Mouse (Mus musculus) bone marrow, adult 2 months (tissue): ENCODE results near the gene Gm20379. TPM values are rescaled to one million over a fixed set of nuclear protein-coding genes. Genes with fewer than 3 reads are reported as not detected.
A peak's percentile ranks its signal among the peaks of the same experiment; 100 is the strongest.

ENCODE experiments used
- H3K27ac ChIP-seq: fragments of 200-500 bp; 2 replicates; pipeline ENCODE4 v1.5.1; 2012; ENCODE audit warnings: low read depth, mild to moderate bottlenecking, control low read depth, inconsistent platforms, low read length; ENCODE audit not compliant: control insufficient read depth, poor library complexity, insufficient read depth
- H3K4me1 ChIP-seq: fragments of 200-500 bp; 2 replicates; pipeline ENCODE4 v1.6.1; 2011; ENCODE audit warnings: low read length; ENCODE audit not compliant: control insufficient read depth, insufficient read depth
- H3K4me3 ChIP-seq: fragments of 200-500 bp; replicated peaks from 2 replicates; pipeline ENCODE3; 2011; ENCODE audit warnings: mild to moderate bottlenecking, low read depth, low read length, control low read depth; ENCODE audit not compliant: control insufficient read depth
- CTCF ChIP-seq: fragments of 200-500 bp; IDR thresholded peaks from 2 replicates; pipeline ENCODE4 v1.5.1; 2011; ENCODE audit warnings: low read length, control low read depth; ENCODE audit not compliant: control insufficient read depth, insufficient read depth
- POLR2A ChIP-seq: fragments of 200-500 bp; IDR thresholded peaks from 2 replicates; pipeline ENCODE4 v1.6.1; 2011; ENCODE audit warnings: low read depth, mild to moderate bottlenecking, control low read depth, low read length, borderline replicate concordance; ENCODE audit not compliant: control insufficient read depth
- whole genome bisulfite sequencing: fragments of 180-500 bp; shearing (Covaris S2); methylation state at CpG from one replicate; pipeline ENCODE4 v1.1.7; 2018; 5-methylcytosine and 5-hydroxymethylcytosine counted together
- polyA plus RNA-seq: library from polyadenylated mRNA; stranded (reverse); fragments of >200 nt; gene quantifications from 2 replicates; pipeline ENCODE4 v1.2.4, GENCODE M21; 2011; ENCODE audit warnings: low replicate concordance; ENCODE audit not compliant: missing spikeins, insufficient read depth, insufficient read length

The Gm20379 gene
- polyA plus RNA-seq, result 1.7 TPM in 1 of 2 replicates, not detected in the other

DNA sequence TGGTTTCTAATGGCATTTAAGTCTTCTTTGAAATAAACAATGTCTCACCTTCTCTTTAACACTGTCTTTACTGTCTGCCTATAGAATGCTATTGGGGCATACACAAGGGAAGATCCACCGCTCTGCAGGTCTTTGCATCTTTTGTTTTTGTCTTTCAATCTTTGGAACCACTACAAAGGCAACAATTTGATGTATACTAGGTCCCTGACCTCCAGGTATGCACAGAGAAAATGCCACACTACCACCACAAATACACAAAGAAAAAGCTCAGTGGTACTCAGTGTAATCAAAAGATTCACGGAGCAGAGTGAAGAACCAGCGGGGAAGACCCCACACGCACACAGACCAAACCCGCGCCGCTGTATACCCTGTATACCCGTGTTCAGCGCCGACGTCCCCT lies at the start of gene Gm20379:
TSS of gene Gm20379 (plus strand) at position 301 of the 400 bp plus-strand sequence.
- no peak within 1 kb of the TSS for H3K27ac ChIP-seq
- TF ChIP-seq POLR2A, result no peak
- no peak for TF ChIP-seq CTCF
- 96% methylated on average over 11 of the region's 11 CpGs for WGBS
- H3K4me3 ChIP-seq, result no peak within 1 kb of the TSS
- no peaks in the 10 kb centered on the region for H3K4me1 ChIP-seq

DNA sequence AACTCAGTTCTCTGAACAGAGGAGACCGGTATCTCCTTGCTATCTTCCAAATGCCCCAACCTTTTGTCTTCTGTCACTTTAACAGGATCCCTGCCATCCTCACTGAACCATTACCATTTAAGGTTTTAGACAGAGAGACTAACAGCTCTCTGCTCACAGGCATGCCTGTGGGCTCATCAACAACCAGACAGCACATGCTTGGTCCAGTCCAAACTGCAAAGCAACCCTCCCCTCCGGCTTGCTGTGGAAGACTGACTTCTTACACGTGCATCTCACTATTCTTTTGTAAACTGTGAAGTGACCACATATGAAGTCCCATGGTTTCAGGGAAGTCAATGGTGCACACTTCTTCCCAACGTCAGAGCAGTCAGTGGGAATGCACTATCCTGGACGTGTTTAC lies 44.5 kb upstream of the Gm20379 start:
- WGBS, result 86% methylated on average over 5 of the region's 5 CpGs
- no peak for TF ChIP-seq POLR2A
- no peak for TF ChIP-seq CTCF
- Histone ChIP-seq H3K27ac (no peak overlapping the region), H3K4me3 (no peak overlapping the region), H3K4me1 (no peaks in the 10 kb centered on the region; the same call in 1 of the 2 replicates)

DNA sequence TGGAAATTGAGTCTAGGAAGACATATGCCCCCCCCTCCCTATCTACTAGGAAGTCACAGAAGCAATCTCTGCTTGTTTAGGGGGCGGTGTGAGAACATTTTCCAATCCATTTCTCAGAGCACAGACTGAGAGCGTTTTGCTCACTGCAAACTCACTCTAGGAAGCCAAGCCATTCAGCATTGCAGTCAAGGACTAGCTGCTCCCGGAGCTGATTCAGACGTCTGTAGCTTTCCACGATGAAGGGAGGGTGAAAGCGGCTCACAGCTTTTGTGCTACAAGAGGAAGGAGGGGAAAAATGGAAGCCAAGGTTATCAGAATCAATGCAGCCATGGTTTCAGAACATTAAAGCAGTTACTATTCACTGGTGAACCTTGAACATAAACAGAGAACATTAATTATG lies 42.2 kb upstream of the Gm20379 start:
- Histone ChIP-seq H3K4me3 (no peak overlapping the region), H3K27ac (no peak overlapping the region), H3K4me1 (no peaks in the 10 kb centered on the region)
- no peak for TF ChIP-seq CTCF
- no peak for TF ChIP-seq POLR2A
- WGBS, result 89% methylated on average over 6 of the region's 6 CpGs

DNA sequence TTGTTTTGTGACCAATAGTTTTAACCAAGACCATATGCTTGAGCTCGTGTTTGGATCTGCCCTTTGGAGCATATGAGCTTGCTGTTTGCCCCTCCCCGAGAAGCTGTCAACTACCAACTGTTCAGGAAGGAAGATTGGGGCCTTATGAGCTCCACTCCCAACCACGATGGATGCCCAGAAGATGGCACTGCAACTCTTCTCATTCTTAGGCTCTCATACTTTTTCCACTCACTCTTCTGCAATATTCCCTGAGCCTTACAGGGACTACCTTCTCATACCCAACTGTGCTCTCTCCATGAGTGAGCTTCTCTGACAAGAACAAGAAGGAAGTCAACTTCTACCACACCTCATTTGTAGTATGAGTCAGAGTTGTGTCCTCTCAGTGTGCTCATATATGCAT lies 38.7 kb upstream of the Gm20379 start:
- Histone ChIP-seq H3K4me3 (no peak overlapping the region), H3K4me1 (no peaks in the 10 kb centered on the region), H3K27ac (no peak overlapping the region)
- TF ChIP-seq POLR2A (no peak), CTCF (0 out of 2 replicates have a peak, but pooled peaks have one; percentile 9)
- WGBS, result 34% methylated on average over 3 of the region's 3 CpGs

DNA sequence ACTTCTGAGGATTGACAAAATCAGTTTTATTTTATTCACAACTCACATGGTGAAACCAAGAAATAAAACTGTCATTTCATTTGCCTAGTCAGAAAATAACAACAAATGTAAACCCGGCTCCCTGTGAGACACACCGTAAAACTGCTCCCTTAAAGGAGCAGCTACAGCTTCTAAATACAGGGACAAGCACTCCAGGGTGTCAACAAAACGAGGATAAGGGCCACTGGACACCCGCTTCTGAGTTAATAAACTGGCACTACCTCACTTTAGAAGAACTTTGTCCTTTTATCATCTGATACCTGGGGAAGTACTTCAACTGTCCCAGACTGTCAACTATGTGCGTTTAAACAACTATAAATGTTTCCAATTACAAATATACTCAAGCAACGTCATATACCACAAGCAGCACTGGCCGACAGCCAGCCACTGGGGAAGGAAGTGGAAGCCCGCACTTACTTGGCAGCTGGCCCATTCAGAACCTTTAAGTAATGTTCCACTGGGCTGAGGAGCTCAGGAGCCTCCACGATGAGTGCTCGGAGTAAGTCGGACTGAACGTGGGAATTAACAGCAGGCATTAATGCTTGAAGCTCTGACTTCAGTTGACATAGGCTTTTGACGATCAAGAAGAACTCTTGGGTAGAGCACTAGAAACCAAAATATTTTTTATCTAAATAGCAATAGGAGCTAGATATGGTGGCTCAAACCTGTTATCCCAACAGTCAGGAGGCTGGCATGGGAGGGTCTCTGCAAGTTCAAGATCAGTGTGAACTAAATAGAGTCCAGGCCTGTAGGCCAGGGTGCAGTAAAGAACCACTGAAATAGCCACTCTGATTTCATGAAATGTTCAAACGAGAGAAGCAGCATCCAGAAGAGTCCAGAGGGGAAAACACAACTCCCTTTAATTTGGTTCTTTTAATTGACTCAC lies 31.2 kb upstream of the Gm20379 start:
- H3K27ac ChIP-seq, result no peak overlapping the region
- 10% methylated on average over 14 of the region's 14 CpGs for WGBS
- TF ChIP-seq CTCF, result no peak
- no peak for TF ChIP-seq POLR2A
- no peaks in the 10 kb centered on the region; the same call in 1 of the 2 replicates for H3K4me1 ChIP-seq
- no peak overlapping the region for H3K4me3 ChIP-seq

DNA sequence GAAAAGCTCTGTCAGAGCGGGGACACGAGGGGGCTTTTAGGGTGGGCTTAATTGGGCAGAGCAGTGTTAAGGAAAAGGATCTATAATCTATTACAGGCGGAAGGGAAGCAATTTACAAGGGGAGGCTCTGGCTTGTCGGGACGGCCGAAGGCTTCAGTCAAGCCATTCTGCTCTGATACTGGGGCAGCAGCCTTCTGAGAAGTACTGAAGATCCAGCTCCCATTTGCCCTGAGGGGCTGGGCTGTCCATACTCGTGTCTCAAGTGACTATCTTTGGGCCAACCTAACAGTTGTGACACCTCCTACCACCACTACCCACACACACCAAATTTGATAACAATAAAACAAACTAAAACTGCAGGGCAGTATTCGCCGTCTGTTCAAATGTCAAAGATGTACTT lies 30.5 kb upstream of the Gm20379 start:
- no peak overlapping the region for H3K27ac ChIP-seq
- 83% methylated on average over 9 of the region's 9 CpGs for WGBS
- H3K4me3 ChIP-seq, result no peak overlapping the region
- H3K4me1 ChIP-seq, result no peaks in the 10 kb centered on the region; the same call in 1 of the 2 replicates
- TF ChIP-seq CTCF (no peak), POLR2A (no peak)

DNA sequence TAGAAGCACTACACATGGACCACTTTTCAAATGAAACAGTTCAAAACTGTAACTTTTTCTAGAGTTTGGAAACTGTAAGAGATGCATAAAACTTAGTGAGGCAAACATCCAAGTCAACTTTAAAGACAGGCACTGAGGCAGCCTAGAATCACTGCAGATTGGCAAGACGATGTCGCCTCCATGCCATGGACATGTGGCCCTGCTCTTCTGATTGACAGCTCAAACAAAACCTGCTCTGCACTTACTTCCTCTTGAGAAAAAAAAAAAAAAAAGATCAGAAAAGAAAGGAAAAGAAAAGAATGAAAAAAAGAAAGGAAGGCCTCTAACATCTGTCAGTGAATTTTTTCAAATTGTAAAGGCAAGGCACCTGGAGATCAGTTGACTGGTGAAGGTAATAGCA lies 28.8 kb upstream of the Gm20379 start:
- 71% methylated on average over 2 of the region's 2 CpGs for WGBS
- Histone ChIP-seq H3K4me1 (no peaks in the 10 kb centered on the region; the same call in 1 of the 2 replicates), H3K27ac (no peak overlapping the region), H3K4me3 (no peak overlapping the region)
- TF ChIP-seq CTCF (no peak), POLR2A (no peak)

DNA sequence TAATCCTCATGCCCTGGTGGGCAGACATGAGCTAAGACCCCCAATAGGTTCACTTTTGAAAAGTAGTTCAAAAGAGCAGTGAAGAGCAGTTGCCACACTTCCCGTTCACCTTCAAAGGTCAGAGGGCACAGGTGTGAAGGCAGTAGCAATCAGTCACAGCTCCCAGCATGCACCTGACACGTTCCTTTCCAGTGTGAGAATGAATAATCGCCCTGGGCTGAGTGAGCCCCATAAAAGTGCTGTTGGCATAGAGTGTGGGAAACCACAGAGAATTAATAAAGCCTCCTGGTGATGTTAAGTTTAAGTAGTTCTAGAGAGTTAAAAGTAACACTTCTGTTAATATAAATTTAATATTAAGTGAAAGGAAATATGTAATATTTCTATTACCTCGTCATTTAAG lies 14.2 kb upstream of the Gm20379 start:
- WGBS, result 83% methylated on average over 4 of the region's 4 CpGs

More for the DNA sequence above, 14.2 kb upstream of the Gm20379 start:
- Histone ChIP-seq H3K4me1 (no peaks in the 10 kb centered on the region; the same call in 1 of the 2 replicates), H3K27ac (no peak overlapping the region), H3K4me3 (no peak overlapping the region)
- TF ChIP-seq POLR2A, result no peak
- TF ChIP-seq CTCF, result no peak
